Mouse (Mus musculus) heart, embryonic 13.5 days (tissue): ENCODE data around the gene Tsen34. TPM values are rescaled to one million over a fixed set of nuclear protein-coding genes. Genes with fewer than 3 reads are reported as not detected.
A peak's percentile ranks its signal among the peaks of the same experiment; 100 is the strongest.

Experiments
- ATAC-seq: fragments of 200-750 bp; cut with Nextera tagmentation; 2 replicates; pipeline ENCODE4 v1.8.0; 2017; ENCODE audit warnings: moderate TSS enrichment; ENCODE audit not compliant: insufficient number of reproducible peaks, low FRiP score, low TSS enrichment; ENCODE audit errors: extremely low read depth
- H3K27ac ChIP-seq: fragments of 300-500 bp; sonication (generic); replicated peaks from 2 replicates; pipeline ENCODE4 v1.5.1; 2015; ENCODE audit warnings: moderate library complexity, mild to moderate bottlenecking, inconsistent platforms
- H3K27me3 ChIP-seq: fragments of 300-500 bp; sonication (generic); replicated peaks from 2 replicates; pipeline ENCODE4 v1.6.1; 2015; ENCODE audit warnings: mild to moderate bottlenecking, inconsistent platforms
- H3K36me3 ChIP-seq: fragments of 300-500 bp; sonication (generic); 2 replicates; pipeline ENCODE4 v1.6.1; 2015; ENCODE audit warnings: mild to moderate bottlenecking, inconsistent platforms
- H3K4me1 ChIP-seq: fragments of 300-500 bp; sonication (generic); 2 replicates; pipeline ENCODE4 v1.6.1; 2015; ENCODE audit warnings: inconsistent platforms
- H3K4me2 ChIP-seq: fragments of 300-500 bp; sonication (generic); 2 replicates; pipeline ENCODE4 v1.6.1; 2015; ENCODE audit warnings: inconsistent platforms, mild to moderate bottlenecking, moderate library complexity
- H3K4me3 ChIP-seq: fragments of 300-500 bp; sonication (generic); 2 replicates; pipeline ENCODE4 v1.5.1; 2015; ENCODE audit warnings: moderate library complexity, mild to moderate bottlenecking, inconsistent platforms
- H3K9ac ChIP-seq: fragments of 300-500 bp; sonication (generic); 2 replicates; pipeline ENCODE4 v1.6.1; 2015; ENCODE audit warnings: inconsistent platforms, mild to moderate bottlenecking, moderate library complexity
- H3K9me3 ChIP-seq: fragments of 300-500 bp; sonication (generic); 2 replicates; pipeline ENCODE4 v1.6.1; 2016; ENCODE audit warnings: inconsistent platforms
- WGBS: fragments of 180-500 bp; shearing (Covaris S2); methylation state at CpG from one replicate; pipeline ENCODE4 v1.1.7; 2015; ENCODE audit warnings: mixed read lengths; 5-methylcytosine and 5-hydroxymethylcytosine counted together
- polyA plus RNA-seq: library from polyadenylated mRNA; unstranded; fragments of >200 nt; fragmentation: Nextera tagmentation; extraction: Ambion mirVana; gene quantifications from 2 replicates; pipeline ENCODE4 v1.2.1, GENCODE M21; 2015

Gene Tsen34
- polyA plus RNA-seq, 1 experiment from 2014 or later: 194 TPM

DNA sequence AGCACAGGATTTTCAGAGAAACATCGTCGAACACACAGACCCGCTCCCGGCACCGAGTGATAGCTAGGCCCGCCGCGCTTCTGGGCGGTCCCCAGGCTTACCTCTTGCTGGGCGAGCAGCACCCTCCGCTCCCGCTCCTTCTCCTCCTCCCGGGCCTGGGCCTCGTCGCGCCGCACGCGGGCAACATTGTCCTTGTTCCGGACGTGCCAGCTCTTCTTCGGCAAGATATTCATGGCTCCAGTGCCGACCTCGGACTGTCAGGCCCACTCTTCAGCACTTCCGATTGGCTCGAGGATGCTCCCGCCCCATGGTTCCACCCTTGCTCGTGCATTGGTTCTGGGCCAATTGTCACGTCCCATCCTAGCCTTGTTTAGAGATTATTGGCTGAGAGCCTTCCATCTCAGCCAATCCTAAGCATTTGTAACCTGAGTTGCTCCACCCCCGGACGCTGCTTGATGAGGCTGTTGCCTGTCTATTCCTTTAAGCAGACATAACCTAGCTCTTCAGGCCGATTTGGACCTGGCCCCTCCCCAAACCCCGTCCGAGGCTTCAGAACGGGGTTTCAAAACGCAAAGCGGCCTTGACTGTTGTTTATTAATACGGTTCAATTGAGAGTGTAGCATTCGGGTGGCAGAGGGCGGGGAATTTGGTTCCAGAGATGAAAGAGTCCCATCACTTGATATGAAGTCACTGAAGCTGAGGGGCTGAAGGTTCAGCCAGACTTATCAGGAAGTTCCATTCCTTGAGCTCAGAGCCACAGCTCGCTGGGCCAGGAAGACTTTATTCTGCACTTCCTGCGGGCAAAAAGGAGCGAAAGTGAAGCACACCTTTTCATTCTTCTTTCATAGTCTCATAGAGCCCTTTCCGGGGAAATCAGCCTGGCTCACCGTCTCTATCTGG is 27.2 kb upstream of the Tsen34 start, which contains the start of gene Leng1:
TSS of gene Leng1 (minus strand) at position 626 of the 900 bp plus-strand sequence.
- 3% methylated on average over 45 of the region's 45 CpGs for WGBS
- Histone ChIP-seq H3K4me3 (peak within 1 kb of the TSS; percentile 79), H3K4me1 (peaks cover 38% of the 10 kb centered on the region), H3K27ac (peak within 1 kb of the TSS; percentile 95), H3K36me3 (peaks cover 34% of the 10 kb centered on the region), H3K27me3 (no peaks in the 10 kb centered on the region), H3K4me2 (peak within 1 kb of the TSS; percentile 75), H3K9me3 (no peaks in the 10 kb centered on the region), H3K9ac (peak within 1 kb of the TSS; percentile 94)
- ATAC-seq: peak; percentile 95

DNA sequence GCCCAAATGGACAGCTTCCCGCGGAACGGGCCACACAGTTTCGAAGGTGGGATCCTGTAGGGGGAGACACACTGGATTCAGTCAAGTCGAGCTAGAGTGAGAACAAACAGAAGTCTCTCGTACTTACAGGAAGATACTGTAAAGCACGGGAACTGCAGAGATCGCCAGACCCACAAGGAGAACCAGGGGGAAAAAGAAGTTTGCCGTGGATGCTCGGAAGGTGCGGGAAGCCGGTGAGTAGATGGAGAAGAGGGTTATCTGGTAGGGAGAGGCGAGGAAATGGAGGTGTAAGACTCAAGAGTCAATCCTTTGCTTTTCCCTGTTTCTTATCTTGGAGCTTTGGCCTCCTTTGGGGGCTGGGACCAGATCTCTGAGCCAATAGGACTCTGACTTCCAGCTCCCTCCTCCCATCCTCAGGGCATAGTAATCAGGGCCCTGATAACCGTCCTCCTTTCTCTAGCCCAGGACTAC is 25.7 kb upstream of the Tsen34 start:
- H3K27me3 ChIP-seq: no peaks in the 10 kb centered on the region
- peak overlapping the region; percentile 42 for H3K4me3 ChIP-seq
- H3K9ac ChIP-seq: peak overlapping the region; percentile 69
- H3K4me2 ChIP-seq: peak overlapping the region; percentile 75
- H3K4me1 ChIP-seq: peaks cover 38% of the 10 kb centered on the region
- H3K9me3 ChIP-seq: no peaks in the 10 kb centered on the region
- H3K27ac ChIP-seq: peak overlapping the region; percentile 54
- peaks cover 19% of the 10 kb centered on the region for H3K36me3 ChIP-seq
- ATAC-seq: no peak
- WGBS: 4% methylated on average over 14 of the region's 14 CpGs

DNA sequence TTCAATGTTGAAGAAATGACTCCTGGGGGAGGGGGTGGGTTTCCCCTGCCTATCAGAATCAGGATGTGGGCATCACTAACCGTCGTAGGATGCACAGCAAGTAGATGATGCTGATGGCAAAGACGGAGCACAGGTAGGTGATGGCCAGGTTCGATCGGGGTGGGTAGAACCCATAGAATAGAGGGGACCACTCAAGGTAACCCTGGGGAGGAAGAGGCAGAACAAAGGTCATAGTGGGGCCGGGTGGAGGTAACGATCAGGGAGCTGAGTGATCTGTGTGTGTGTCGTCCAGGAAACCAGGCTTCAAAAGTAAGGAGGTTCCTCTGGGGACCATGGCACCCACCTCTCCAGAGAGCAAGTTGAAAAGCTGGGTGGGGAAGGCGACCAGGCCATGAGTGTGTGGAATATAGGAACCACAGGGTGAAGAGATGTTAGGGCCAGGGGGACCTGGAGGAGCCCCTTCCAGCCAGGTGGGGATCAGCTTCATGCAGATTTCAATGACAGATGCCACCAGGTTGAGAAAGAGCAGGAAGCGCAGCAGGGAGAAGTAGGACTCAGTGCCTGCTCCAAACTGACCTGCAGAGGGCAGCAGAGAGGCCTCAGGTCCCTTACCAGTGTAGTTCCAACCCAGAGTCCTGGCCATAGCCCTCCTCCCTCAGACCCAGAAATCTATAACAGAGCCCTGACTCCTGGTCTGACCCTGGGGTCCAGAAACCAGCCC is 18.0 kb upstream of the Tsen34 start:
- Histone ChIP-seq H3K4me2 (no peak overlapping the region), H3K36me3 (peaks cover 9% of the 10 kb centered on the region), H3K27me3 (no peaks in the 10 kb centered on the region), H3K27ac (no peak overlapping the region), H3K9me3 (no peaks in the 10 kb centered on the region), H3K4me1 (no peaks in the 10 kb centered on the region), H3K4me3 (no peak overlapping the region), H3K9ac (no peak overlapping the region)
- 63% methylated on average over 10 of the region's 10 CpGs for WGBS
- ATAC-seq: no peak

DNA sequence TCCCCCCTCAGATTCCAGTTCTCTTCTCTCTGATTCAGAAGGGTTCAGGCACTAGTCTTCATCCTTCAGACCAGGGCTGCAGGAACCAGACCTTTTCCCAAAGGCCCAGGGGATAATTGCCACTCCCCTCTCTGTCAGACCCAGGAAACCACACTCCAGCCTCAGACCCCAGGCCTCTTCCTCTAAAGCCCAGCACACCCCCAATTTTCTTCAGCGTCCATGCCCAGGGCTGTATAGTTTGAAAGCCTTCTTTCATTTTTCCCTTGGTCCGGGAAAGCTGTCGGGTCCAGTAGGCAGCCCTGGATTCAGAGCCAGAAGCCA is 17.5 kb upstream of the Tsen34 start:
- Histone ChIP-seq H3K4me3 (no peak overlapping the region), H3K27me3 (no peaks in the 10 kb centered on the region), H3K9ac (no peak overlapping the region), H3K9me3 (no peaks in the 10 kb centered on the region), H3K27ac (no peak overlapping the region), H3K4me1 (no peaks in the 10 kb centered on the region), H3K4me2 (no peak overlapping the region), H3K36me3 (peaks cover 10% of the 10 kb centered on the region)
- WGBS: 85% methylated on average over 3 of the region's 3 CpGs
- no peak for ATAC-seq

DNA sequence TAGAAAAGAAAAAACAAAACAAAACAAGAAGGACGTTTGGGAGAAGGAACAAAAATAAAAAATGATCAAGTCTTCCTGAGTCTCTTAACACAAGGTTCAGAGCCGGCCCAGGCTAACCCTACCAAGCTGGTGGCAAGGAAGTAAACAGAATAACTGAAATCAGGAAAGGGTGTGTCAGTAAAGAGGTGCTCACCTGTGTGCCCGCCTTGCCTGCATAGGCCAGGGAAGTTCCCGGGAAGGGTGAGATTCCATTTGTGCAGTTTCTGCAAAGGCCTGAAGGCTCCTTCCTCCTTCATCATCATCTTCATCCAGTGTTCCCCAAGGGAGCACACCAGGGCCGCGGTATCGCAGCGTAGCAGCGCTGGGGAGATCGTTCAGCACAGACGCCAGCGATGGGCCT is 16.3 kb upstream of the Tsen34 start:
- Histone ChIP-seq H3K36me3 (peaks cover 20% of the 10 kb centered on the region), H3K4me3 (no peak overlapping the region), H3K27ac (no peak overlapping the region), H3K4me1 (no peaks in the 10 kb centered on the region), H3K27me3 (no peaks in the 10 kb centered on the region), H3K9ac (no peak overlapping the region), H3K4me2 (no peak overlapping the region), H3K9me3 (no peaks in the 10 kb centered on the region)
- 77% methylated on average over 12 of the region's 12 CpGs for WGBS
- no peak for ATAC-seq

DNA sequence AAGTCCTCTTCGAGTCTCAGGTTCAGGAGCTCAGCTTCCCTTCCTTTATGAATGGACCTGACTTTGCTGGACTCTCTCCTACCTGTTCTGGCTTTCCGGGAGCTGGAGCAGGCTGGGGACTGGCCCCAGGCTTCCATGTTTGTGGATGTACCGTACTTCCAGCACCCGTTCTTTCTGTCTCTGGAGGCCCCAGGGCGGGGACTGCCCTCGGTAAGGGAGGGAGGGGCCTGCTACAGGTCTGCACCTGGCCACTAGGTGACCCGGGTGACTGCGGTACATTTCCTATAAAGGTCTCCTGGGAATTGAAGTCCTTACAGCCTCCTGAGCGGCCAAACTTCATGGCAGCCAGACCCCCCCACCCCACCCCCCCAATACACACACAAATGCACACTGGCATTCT is 15.3 kb upstream of the Tsen34 start, which contains the start of gene Tmc4:
TSS of gene Tmc4 (minus strand) at position 212 of the 400 bp plus-strand sequence.
- Histone ChIP-seq H3K9ac (no peak within 1 kb of the TSS), H3K27me3 (no peaks in the 10 kb centered on the region), H3K27ac (no peak within 1 kb of the TSS), H3K36me3 (peaks cover 24% of the 10 kb centered on the region), H3K4me3 (no peak within 1 kb of the TSS), H3K4me1 (no peaks in the 10 kb centered on the region), H3K4me2 (no peak within 1 kb of the TSS), H3K9me3 (no peaks in the 10 kb centered on the region)
- ATAC-seq: no peak
- WGBS: 59% methylated on average over 9 of the region's 9 CpGs

DNA sequence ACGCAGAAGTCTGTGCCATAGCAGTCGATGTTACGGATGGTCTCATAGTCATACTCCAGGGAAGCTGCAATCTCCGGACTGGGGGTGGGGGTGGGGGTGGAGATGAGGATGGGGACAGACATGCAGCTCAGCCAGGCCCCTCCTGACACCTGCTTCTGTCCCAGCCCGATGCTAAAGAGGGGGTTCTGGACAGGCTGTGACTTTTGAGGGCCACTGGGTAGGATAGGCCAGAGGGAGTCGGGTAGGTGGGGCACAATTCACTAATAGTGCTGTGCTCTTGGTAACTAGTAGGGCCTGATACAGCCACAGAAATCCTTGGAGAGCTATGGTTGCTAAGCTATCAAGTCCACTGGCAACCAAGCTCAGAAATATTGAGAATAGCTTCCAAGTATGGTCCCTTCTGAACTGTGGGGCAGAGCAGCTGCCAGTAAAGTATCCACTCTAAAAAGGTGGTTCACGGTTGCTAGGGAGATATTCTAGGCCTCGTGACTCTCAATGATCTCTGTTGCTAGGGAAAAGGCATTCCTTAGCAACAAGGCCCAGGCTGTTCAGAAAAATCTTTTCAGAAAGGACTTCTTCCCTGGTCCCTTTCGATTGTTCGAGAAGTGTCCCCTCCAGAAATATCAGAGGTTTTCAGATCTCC is 8.6 kb upstream of the Tsen34 start:
- H3K4me2 ChIP-seq: no peak overlapping the region
- 81% methylated on average over 10 of the region's 10 CpGs for WGBS
- no peak overlapping the region for H3K9ac ChIP-seq
- H3K27ac ChIP-seq: no peak overlapping the region
- no peaks in the 10 kb centered on the region for H3K9me3 ChIP-seq
- H3K4me3 ChIP-seq: no peak overlapping the region
- H3K36me3 ChIP-seq: peaks cover 73% of the 10 kb centered on the region
- no peaks in the 10 kb centered on the region for H3K27me3 ChIP-seq
- ATAC-seq: no peak
- H3K4me1 ChIP-seq: no peaks in the 10 kb centered on the region

DNA sequence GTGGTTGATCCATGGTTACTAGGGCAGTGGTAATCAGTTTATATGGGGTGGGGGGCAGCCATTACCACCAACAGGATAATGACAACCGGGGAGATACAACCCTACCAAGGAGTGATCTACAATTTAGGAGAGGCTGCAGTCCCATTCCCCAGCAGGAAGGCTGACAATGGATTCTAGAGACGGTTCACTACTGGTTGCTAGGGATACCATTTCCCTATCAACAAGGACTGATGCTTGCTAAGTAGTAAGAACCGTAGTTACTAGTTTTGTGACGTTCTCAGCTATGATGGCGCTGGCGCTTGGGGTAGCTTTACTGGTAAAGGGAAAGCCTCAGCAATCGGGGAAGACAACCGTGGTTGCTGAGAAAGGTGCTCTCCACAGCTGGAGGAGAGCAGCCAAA is 8.0 kb upstream of the Tsen34 start:
- Histone ChIP-seq H3K36me3 (peaks cover 73% of the 10 kb centered on the region), H3K9ac (no peak overlapping the region), H3K4me3 (no peak overlapping the region), H3K9me3 (no peaks in the 10 kb centered on the region), H3K4me1 (no peaks in the 10 kb centered on the region), H3K4me2 (no peak overlapping the region), H3K27me3 (no peaks in the 10 kb centered on the region), H3K27ac (no peak overlapping the region)
- ATAC-seq: no peak
- WGBS: 86% methylated on average over 8 of the region's 8 CpGs

DNA sequence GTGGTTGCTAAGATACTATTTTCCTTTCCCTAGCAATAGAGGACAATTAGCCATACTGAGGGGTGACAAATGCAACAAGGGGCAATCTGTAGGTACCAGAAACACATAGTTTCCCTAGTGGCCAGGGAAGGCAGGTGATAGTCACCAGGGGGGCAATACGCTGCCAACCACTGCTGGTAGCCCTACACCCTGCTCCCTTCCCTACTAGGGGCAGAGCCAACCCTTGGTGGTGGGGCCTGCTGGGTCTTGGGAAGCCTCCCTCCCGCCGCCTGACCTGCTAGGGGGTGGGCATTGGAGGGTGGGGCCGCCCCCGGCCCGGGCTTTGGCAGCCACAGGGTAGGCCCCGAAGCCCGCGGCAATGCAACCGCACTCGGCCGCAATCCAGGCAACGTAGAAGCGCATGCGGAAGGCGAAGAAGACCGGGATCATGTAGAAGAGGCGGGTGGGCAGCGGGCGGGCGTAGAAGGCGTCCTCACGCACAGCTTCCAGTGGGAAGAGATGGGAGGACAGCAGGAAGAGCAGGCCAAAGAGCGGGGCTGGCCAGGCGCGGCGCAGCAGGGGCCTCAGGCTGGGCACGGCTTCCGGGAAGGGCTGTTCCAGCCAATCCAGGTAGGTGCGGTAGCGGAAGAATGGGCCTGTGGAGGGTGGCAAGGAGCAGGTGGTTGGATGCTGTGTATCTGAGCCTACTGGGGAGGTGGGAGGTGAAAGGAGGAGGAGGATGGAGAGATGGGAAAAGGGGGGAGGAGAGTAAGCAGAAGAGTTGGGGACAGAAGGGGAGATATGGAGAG is 7.1 kb upstream of the Tsen34 start:
- Histone ChIP-seq H3K36me3 (peaks cover 75% of the 10 kb centered on the region), H3K9me3 (no peaks in the 10 kb centered on the region), H3K4me3 (no peak overlapping the region), H3K27me3 (no peaks in the 10 kb centered on the region), H3K4me2 (no peak overlapping the region), H3K9ac (no peak overlapping the region), H3K27ac (no peak overlapping the region), H3K4me1 (no peaks in the 10 kb centered on the region)
- WGBS: 76% methylated on average over 31 of the region's 31 CpGs
- no peak for ATAC-seq

DNA sequence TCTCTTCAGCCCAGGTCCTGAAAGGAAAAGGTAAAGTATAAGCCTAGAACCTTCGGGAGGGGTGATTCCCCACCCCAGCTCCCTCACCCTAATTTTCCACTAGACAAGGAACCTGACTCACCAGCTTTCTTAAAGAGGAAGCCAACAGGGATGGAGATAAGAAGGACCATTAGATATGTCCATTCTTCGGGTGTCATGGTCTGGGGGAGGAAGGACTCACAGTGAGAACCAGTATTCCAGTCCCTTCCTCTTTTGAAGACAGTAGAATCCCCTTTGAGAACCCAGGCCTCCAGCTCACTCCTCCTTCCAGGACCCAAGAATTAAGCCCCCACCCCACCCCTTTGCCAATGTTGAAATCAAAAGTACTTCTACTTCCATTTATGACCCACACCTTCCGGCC is 744 bp upstream of the Tsen34 start:
- Histone ChIP-seq H3K4me1 (peaks cover 25% of the 10 kb centered on the region), H3K4me3 (peak overlapping the region; percentile 79), H3K9me3 (no peaks in the 10 kb centered on the region), H3K36me3 (peaks cover 47% of the 10 kb centered on the region), H3K4me2 (peak overlapping the region; percentile 96), H3K27me3 (no peaks in the 10 kb centered on the region), H3K27ac (peak overlapping the region; percentile 99), H3K9ac (peak overlapping the region; percentile 88)
- 31% methylated on average over 3 of the region's 3 CpGs for WGBS
- ATAC-seq: no peak
